Mouse (Mus musculus) kidney, postnatal 10 days (tissue): ENCODE data around the gene Prkn.

Source experiments
- DNase-seq: peaks from one replicate; pipeline ENCODE4 v3.0.0; 2021; ENCODE audit warnings: mixed read lengths

Gene Prkn

DNA sequence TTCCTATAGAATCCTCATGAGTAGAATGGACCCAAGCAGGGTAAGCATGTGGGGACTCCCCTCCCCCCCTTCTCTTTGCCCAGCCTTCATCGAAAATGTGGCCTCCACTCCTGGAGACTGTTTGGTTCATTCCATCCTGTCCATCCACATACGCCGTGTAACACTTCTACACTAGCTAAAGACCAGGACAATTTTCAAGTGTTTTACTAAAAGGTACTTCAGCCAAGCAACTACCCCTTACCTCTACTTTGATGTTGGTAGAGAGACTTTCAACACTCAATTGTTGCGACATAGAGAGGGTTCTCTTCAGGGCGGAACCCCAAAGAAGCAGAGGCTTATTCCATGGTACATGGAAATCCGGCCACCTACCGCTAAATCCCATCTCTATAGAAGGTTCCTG, 823.3 kb downstream of the Prkn start:
- DNase-seq = no peak

DNA sequence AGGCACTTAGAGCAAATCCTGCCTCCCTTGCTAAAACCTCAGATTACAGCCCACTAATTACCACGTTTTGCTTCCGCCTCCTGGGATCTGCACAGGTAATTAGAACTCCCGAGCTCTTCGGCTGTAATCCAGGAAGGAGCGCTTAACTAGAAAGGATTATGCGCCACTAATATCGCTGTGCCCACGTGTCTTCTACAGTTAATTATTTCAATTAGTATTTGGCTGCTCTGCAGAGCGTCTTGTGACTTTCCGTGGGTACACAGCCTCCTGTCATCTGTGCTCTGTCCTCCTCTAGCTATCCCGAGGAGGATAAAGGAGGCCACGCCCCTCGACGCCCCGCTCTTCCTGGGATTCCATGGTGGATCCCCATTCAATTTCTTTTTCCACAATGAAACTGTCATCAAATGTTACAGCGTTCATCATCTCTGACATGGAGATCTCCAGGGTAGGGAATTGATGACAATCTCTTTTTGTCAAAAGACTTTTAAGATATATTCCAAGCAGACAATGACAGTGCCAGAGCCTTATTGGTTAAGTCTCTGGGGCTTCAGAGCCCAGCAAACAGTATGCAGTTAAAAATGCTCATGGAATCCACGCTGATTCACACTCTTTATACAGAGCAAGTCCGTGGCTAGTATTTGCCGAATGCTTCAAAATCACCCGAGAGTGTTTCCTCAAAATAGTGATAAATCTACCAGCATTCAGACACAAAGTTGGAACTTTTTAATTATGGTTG, 824.6 kb downstream of the Prkn start:
- no peak for DNase-seq

DNA sequence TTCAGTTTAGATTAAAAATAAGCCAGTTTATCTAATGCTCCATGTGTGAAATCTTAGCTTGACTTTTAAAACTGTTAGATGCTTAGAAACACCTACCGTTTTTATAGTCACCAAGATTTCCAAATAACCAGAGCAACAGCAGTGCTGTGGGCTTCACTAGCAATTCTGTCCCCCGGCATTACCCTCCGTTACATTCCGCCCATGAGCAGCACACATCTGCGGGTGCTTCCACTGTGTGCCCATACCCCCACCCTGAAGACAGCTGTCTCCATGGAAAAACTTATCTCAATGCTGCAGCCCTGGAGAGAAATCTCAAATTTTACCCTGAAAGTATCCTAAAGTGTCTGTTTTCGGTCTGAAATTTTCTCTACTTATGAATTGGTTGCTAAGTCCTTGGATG, 839.5 kb downstream of the Prkn start:
- no peak for DNase-seq

DNA sequence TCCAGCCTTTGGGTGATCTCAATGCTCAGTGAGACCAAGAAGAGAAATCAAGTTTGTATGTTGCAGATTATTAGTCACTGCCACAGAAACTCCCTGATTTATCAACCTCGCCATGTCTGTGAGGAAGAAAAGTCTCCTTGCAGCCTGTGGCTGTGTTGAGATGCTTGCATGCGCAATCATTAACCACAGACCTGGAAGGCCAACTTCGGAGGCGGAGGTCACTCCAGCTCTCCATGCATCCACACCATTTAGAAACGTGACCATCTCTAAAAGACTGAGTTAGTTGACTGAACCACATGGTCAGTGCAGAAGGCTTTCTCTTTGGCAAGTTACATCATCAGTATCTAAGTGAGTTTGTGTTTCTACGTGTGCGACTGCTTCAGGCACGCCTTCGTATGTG, 840.3 kb downstream of the Prkn start:
- peak; percentile 14 for DNase-seq

DNA sequence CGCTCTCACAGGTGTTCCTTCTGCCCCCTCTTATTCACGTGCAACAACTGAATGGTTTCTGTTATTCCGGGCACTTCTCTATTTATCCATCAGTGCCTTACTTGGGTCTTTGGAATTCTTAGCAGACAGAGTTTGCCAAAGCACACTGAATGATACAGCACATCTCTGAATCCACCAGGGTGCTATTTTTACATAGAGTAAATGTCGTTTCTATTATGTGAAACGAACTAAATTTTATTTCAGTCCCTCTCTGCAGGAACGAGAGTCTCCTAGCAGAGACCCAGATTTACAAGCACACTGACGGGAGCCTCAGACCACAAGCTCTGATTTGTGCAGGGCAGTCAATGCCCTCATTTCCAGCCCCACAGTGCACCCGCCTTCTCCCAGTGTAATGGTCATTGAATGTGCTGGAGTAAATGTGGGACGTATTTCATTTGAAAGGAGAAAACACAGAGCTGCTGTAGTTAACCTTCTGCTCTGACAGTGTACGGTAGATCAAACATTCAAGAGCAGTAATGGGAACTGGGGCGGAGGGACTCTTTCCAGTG, 841.7 kb downstream of the Prkn start:
- no peak for DNase-seq

DNA sequence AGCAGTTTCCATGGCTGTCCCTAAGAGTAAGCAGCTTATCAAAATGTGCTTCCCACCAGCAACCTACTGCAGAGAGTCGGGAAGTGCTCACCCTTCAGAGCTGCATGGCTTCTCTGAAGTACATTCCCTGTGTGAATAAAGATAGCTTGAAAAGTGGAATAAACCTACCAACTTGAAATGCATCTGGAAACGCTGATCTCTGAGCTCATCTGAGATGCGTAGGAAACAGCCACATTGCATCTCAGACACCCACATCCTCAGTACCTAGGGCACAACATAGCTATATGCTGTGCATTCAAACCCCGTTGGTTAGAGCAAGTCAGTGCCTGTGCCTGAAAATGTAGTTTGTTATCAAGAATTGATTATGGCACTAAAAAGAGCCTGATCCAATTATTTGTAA, 864.8 kb downstream of the Prkn start:
- DNase-seq = no peak

DNA sequence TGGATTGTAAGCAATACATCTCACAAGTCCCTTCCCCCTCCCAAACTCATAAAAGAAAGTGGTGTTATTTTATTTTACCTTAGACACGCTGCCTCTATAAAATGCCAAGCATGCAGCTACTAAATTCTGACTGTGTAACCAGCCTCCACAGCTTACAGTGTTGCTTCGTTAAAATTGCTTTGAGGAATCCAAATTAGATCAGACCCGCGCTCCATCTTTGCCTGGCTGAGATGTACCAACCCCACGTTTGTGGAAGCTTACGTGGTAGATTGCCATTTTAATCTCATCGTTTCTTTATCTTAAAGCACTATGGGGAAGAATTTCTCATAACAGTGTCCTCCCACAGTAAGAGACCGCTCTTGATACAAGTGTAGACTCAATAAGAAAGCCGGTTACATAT, 865.6 kb downstream of the Prkn start:
- no peak for DNase-seq

DNA sequence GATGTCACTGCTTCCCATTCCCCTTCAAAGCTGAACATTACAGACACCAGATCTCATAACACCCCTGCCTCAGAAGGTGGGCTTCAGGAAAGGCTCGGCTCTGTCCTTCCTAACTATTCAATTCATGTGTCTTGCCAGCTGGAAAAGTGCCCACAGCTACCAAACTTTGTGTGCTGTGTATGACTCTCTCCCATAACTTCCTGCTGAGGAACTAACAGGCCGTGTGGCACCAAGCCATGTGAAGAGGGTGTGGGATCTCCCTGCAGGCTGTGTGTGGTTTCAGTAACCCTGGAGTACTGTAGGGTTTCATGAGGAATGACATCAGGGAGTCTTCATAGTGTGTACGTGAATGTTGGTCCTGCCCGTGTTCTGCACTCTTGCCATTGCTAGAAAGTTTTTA, 871.9 kb downstream of the Prkn start:
- peak; percentile 11 for DNase-seq

DNA sequence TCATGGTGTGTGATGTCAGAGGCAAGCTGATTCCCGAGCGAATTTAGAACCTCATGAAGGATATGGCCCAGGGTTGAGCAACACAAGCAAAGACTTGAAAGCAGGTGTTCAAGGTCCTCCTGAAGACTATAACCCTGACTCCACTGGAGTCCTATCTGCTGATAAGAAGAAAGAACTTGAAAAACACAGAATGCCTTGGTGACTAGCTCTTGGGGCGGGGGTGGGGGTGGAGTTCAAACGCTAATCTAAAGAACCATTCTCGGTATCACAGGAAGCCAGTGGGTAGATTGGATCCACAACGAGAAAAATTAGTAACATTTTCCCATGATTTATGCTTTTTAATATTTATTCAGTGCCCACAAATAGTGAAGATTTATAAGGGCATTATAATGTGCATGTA, 879.6 kb downstream of the Prkn start:
- DNase-seq = no peak

DNA sequence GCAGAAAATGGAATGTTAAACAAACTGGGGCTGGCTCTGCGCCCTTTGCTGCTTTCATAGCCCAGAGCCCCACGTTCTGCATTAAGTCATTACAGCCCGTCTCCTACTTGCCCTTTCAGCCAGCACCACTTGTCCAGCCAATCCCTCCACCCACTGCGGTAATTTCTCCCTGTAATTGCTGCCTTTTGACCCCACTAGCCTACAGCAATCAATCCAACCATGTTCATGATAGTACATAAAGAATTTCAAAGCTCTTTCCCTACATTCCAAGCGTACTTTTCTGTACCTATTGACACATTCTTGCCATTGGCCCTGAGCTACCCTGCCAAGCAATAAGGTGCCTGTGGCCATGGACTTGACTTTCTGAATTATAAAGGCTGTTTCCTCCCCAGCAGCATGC, 881.7 kb downstream of the Prkn start:
- peak; percentile 22 for DNase-seq

DNA sequence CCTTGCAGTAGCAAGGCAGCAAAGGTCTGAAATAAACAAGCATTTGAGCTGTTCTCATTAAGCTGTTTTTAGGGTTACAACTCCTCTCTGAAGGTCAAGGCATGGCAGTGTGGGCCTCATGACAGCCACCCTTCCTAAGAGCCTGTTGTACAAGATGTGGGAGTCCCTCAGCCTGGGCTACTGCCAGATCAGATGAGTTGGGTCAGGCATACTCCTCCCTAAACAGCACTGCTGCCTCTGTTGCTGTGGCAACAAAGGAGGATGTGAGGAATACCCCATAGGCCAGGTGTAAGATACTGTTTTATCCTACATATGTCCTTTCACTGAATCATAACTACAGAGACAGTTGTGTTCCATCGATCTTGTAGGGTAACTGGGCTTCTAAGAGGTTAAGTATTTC, 882.3 kb downstream of the Prkn start:
- DNase-seq = peak; percentile 9

DNA sequence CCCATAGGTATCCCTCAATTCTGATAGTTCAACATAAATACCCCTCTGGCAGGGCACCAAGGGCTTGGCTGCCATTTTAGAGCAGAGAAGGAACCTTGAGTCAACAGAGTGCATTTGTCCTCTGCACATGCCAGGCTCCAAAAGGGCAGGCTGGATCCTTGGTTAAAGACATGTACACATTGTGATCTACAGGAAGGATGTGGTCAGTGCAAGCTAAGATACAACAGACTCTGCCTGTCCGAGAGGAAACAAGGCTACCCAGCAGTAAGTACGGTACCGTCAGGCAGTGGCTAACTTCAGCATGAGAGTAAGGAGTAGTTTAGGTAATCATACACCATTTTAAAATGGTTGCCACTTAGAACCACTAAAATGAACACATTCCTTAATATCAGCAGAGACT, 884.0 kb downstream of the Prkn start:
- DNase-seq = no peak

DNA sequence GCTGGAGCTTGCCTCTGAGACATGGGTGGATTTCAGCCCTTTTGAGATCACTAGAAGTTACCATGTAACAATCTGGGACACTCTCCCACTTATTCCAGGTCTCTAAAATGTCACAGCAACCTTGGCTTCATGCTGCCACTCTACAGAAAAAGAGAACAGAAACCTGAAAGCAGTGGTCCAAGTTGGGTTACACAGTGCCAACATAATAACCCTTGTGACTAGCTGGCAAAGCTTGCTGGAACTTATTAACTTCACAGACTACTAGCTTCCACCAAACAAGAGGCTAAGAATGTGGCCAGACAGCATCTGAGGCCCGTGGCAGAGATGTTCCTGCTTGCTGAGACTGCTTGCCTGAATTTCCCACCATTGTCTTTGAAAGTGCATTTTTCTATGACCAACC, 886.9 kb downstream of the Prkn start:
- DNase-seq = peak; percentile 32

DNA sequence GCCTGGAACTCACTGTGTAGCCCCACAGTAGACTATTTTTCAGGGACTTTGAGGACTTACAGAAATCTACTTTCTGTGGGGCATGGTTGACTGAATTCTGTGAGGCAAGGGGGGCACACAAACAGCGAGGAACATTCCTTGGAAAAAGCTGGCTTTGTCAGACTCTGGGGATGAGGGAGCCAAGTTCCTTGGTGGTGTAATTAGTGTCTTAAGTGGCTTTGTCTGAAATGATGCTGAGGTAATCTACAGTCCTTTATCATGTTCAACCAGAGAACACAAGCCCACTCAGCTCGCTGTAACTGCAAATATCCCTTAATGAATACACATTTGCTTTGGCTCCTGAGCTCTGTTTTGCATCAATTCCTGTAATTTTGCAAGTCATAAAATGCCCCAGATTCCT, 888.1 kb downstream of the Prkn start:
- DNase-seq = no peak

DNA sequence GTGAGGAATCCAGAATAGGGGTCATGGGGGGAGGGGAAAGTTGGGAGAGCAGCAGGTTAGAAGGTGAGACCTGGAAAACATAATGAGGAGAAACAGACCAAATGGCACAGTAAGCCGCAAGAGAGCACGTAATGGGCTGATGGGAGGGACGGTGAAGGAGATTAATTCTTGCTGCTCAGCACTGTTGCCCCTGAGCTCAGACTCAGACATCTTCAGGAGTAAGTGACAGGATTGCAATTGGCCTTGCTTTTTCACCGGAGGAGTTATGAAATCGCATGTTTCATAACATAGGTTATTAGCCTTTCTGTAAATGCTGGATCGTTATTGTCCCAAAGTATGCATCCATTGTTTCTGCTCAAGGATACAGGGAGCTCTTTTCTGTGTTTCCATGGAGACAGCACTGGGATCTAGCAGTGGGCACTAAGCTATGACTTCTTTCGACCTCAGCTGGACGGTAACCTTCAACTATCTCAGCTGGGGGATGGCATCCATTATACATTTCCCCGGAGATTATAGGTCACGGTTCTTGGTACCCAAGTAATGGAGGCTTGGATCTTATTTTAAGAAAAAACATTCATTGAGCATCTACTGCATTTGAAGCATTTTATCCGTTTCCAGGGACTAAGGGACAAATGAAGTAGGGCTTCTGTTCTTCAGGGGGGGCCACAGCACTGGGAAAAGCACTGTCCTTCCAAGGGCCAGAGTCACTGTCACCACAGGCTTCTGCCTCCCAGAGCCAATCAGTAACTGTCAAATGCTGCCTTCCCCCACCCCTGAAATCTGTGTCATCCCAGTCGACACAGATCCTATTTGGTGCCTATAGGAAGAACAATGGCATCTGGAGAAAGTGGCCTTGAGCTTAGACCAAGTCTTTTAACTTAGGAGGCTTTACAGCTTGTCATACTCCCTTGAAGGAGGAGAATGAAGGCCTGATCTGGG, 890.7 kb downstream of the Prkn start:
- DNase-seq = no peak

DNA sequence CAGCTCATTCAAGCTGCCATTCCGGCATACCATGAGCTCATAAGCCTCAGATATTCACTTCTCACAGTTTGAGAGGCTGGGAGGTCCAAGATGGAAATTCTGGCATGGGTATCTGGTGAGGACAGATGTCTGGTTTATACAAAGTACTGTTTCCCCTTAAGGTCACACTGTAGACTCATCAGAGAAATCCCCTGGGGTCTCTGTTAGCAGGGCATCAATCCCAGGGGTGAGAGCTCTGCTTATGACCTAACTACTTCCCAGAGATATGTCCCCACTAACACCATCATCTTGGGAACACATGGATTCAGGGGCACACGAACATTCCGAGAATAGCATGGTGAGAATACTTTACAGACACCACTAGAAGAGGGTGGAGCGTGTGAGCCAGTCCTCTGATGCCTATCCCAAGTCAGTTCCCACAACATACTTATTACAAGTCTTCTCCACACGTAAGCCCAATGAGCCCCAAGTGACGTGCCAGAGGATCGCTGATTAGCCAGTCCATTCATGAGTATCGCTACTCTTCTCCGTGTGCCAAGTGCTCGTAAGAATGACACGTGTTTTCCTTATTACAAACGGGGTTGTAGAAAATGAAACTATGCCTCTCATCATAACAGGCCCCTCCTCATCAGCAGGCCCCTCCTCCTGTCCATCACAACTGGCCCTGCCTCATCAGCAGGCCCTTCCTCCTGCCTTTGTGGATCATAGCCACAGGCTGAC, 895.1 kb downstream of the Prkn start:
- DNase-seq = no peak

DNA sequence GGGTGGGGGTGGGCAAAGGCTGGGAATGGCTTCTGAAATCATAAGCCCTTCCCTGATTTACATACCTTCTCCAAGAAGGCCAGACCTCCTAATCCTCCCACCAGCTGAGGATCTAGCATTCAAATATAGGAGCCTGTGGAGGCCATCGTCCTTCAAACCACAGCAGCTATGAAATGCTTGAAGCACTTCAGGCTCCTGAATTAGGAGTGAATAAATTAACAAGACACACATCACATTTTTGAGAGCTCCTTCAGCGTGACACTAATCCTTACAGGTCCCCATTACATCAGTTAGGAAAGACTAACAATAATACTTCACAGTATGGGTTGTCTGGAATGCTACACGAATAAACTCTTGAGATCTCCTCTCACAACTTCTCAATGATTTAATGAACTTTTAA, 896.3 kb downstream of the Prkn start:
- no peak for DNase-seq

DNA sequence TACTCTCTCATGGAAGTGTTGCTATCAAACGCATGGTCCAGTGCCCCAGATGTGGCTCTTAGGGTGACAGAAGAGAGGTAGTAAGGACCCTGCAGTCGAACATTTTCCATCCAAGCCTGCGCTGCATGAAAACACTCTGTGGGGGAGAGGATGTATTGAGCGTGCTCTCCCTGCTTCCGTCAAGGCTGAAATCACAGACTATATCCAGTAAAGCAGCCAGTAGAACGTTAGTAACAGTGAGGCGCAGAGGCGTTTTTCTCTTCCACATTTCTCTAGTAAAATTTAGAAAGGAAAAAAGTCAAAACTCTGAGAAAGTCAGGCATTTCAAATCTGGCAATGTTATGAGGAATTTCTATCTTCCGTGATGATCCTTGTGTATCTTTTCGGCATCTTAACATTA, 897.7 kb downstream of the Prkn start:
- no peak for DNase-seq

DNA sequence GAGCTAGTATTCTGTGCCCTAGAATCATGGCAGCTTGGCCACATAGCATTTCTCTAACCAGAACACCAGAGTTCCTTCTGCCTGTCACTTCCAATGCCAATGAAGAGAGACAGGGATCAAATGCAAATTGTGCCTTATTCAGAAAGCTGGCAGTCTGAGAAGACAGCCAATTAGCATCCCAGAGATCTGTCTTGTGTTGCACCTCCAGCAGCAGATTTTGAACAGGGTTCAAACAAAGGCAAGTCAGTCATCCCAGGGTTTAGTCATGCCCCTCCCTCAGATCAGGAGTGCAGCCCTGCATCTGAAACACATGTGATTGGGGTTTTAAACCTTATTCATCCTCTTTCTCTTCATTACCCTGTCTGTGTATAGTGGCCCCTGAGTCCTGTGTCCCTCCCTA, 900.5 kb downstream of the Prkn start:
- no peak for DNase-seq

DNA sequence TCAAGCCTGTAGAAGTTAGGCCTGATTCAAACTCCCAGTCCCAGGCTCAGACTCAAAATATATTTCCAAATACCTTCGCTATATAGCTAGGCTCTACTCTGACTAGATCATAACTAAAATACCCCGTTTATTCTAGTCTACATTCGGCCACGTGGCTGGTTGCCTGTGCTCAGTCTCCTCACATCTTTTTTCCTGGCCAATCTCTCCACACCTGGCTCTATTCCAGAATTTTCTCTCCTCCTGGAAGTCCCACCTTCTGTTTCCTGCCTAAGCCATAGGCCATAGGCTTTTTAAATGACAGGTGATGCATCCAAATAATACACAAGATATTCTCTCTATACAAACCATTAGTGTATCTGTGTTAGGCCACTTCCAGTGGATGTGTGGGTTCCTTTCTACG, 901.0 kb downstream of the Prkn start:
- no peak for DNase-seq

DNA sequence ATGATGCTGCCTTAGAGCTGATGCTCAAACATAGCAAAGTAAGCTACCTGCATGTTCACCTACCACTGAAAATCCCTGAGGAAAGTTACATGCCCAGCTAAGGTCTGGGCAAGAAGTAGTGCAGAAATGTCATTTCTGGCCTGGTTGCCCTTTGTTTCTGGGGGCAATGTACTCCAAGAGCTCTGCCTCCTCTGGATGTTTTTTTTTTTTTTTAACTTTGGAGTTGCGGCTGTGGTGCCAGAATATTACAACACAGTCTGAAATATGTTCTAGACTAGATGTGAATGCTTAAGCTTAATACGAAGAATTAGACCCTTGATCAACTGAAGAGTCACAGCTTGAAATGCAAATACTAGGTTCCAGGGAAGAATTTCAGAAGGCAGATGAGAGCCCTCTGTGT, 911.1 kb downstream of the Prkn start:
- no peak for DNase-seq

DNA sequence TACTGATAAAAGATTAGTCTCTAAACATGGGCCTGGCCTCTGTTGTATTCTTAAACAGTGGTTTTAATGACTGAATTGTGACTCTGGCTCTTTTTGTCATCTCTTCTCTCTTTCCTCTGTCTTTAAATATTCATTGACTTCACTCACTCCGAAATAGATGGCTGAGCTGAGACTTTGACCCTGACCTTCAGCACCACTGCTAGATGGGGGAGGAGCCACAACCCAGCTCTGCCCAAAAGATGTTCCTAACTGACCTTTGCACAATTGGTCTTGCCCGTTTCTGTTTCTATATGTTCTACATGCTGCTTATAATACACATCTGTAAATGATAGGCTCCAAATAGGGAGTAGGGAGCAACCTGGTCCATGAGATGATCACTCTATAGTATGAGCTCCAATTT, 912.5 kb downstream of the Prkn start:
- DNase-seq = peak; percentile 43

DNA sequence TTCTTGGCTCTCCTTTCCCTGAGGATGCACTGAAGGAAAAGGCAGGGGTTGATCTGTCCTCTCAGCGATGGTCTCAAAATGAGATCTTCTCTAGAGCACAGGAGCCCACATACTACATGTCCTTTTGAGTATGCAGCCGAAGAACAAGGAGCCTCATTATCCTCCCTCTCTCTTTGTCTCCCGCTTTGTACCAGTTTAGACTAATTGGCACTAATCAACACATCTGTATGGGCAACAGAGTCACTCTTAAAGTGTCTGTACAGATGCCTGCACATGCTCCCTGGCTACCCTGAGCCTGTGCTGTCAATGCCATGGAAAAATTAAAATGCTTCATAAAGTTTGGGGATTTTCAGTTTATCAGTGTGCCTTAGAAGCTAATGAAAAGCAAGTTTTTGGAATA, 924.9 kb downstream of the Prkn start:
- DNase-seq = no peak
